ENCODE assay signal across 8 mouse cellular contexts in genomic region chr5:35673086-35673485, GRCm38 (mm10). TPM values are rescaled to one million over a fixed set of nuclear protein-coding genes. Genes with fewer than 3 reads are reported as not detected.
DNase-seq lines count a peak whose midpoint lies in the region; ATAC-seq and TF ChIP-seq lines count a peak whose summit lies in the region.

No protein-coding gene starts in this region.

- TF ChIP-seq EP300 in stomach, postnatal 0 days (optimal IDR thresholded peaks at IDR 0.05) = peak; percentile 7

- no peaks in the 10 kb centered on the region for H3K36me3 ChIP-seq in midbrain, postnatal 0 days (ENCODE audit: insufficient read depth, low read length)
- H3K36me3 ChIP-seq in midbrain, embryonic 15.5 days (replicated peaks) = no peaks in the 10 kb centered on the region
- no peaks in the 10 kb centered on the region for H3K36me3 ChIP-seq in embryonic facial prominence, embryonic 13.5 days
- no peaks in the 10 kb centered on the region for H3K36me3 ChIP-seq in stomach, postnatal 0 days (ENCODE audit: control insufficient read depth, insufficient read depth, low read length)

- H3K27ac ChIP-seq in midbrain, postnatal 0 days (ENCODE audit: low read depth, low read length) = no peak overlapping the region
- no peak overlapping the region for H3K27ac ChIP-seq in midbrain, embryonic 15.5 days
- peak overlapping the region; percentile 29 for H3K27ac ChIP-seq in embryonic facial prominence, embryonic 13.5 days
- peak overlapping the region; percentile 88 for H3K27ac ChIP-seq in stomach, postnatal 0 days (replicated peaks)

- no peaks in the 10 kb centered on the region for H3K9me3 ChIP-seq in midbrain, postnatal 0 days (ENCODE audit: low read length)
- H3K9me3 ChIP-seq in midbrain, embryonic 15.5 days = no peaks in the 10 kb centered on the region
- no peaks in the 10 kb centered on the region for H3K9me3 ChIP-seq in embryonic facial prominence, embryonic 13.5 days
- H3K9me3 ChIP-seq in stomach, postnatal 0 days (ENCODE audit: control insufficient read depth, low read length) = no peaks in the 10 kb centered on the region

- H3K27me3 ChIP-seq in midbrain, postnatal 0 days (ENCODE audit: insufficient read depth, low read length) = peaks cover 9% of the 10 kb centered on the region
- H3K27me3 ChIP-seq in midbrain, embryonic 15.5 days (replicated peaks) = peaks cover 7% of the 10 kb centered on the region
- H3K27me3 ChIP-seq in embryonic facial prominence, embryonic 13.5 days = peaks cover 14% of the 10 kb centered on the region
- H3K27me3 ChIP-seq in stomach, postnatal 0 days (ENCODE audit: control insufficient read depth, insufficient read depth, low read length) = no peaks in the 10 kb centered on the region; the same call in 1 of the 2 replicates

- ATAC-seq in midbrain, postnatal 0 days (ENCODE audit: low FRiP score) = 0 out of 2 replicates have a peak, but pooled peaks have one; percentile 20
- ATAC-seq in midbrain, embryonic 15.5 days (replicated peaks) = no peak
- ATAC-seq in embryonic facial prominence, embryonic 13.5 days (ENCODE audit: insufficient number of reproducible peaks, insufficient read depth, low FRiP score, low TSS enrichment, low read depth) = peak; percentile 29; the same call in 1 of the 2 replicates
- peak; percentile 88 for ATAC-seq in stomach, postnatal 0 days (ENCODE audit: low FRiP score, low TSS enrichment)

- H3K4me3 ChIP-seq in midbrain, postnatal 0 days (ENCODE audit: low read depth, low read length) = no peak overlapping the region
- no peak overlapping the region for H3K4me3 ChIP-seq in midbrain, embryonic 15.5 days
- no peak overlapping the region for H3K4me3 ChIP-seq in embryonic facial prominence, embryonic 13.5 days
- no peak overlapping the region for H3K4me3 ChIP-seq in stomach, postnatal 0 days (ENCODE audit: low read depth, low read length)

- H3K4me2 ChIP-seq in midbrain, postnatal 0 days (ENCODE audit: low read depth, low read length, poor library complexity, severe bottlenecking) = no peak overlapping the region
- H3K4me2 ChIP-seq in midbrain, embryonic 15.5 days = no peak overlapping the region
- no peak overlapping the region for H3K4me2 ChIP-seq in embryonic facial prominence, embryonic 13.5 days
- no peak overlapping the region for H3K4me2 ChIP-seq in stomach, postnatal 0 days (replicated peaks; ENCODE audit: low read depth)

- 0 out of 2 replicates have a peak, but pooled peaks cover 6% of the 10 kb centered on the region for H3K4me1 ChIP-seq in midbrain, postnatal 0 days (ENCODE audit: insufficient read depth, low read length)
- no peaks in the 10 kb centered on the region for H3K4me1 ChIP-seq in midbrain, embryonic 15.5 days
- H3K4me1 ChIP-seq in embryonic facial prominence, embryonic 13.5 days = peaks cover 41% of the 10 kb centered on the region
- H3K4me1 ChIP-seq in stomach, postnatal 0 days (replicated peaks; ENCODE audit: control insufficient read depth, insufficient read depth) = peaks cover 35% of the 10 kb centered on the region

- H3K9ac ChIP-seq in midbrain, postnatal 0 days (replicated peaks; ENCODE audit: low read length, poor library complexity, severe bottlenecking) = no peak overlapping the region
- no peak overlapping the region for H3K9ac ChIP-seq in midbrain, embryonic 15.5 days
- H3K9ac ChIP-seq in embryonic facial prominence, embryonic 13.5 days = no peak overlapping the region; the same call in 1 of the 2 replicates
- H3K9ac ChIP-seq in stomach, postnatal 0 days (ENCODE audit: low read length) = no peak overlapping the region

- intact Hi-C loops in heart, postnatal 25 days (cut with DNase I) = loop anchor here (5.0 kb wide), 1 partner anchor 41 kb away; no protein-coding TSS in a partner anchor

- DNase-seq in midbrain, postnatal 0 days (ENCODE audit: low spot score) = peak; percentile 73
- peak; percentile 85 for DNase-seq in heart, postnatal 25 days (ENCODE audit: low spot score)
- DNase-seq in layer of hippocampus, adult 18-20 months (ENCODE audit: low spot score in 2 of 2) = peak; percentile 20 to 61
- DNase-seq in lung, postnatal 14 days = peak; percentile 81
- peak; percentile 90 for DNase-seq in stomach, postnatal 0 days (ENCODE audit: low spot score)
- no peak for DNase-seq in retina, postnatal 1 day

- no peak for TF ChIP-seq CTCF in midbrain, postnatal 0 days (IDR thresholded peaks at IDR 0.05)
- no peak for TF ChIP-seq CTCF in stomach, postnatal 0 days (IDR thresholded peaks at IDR 0.05; ENCODE audit: low read depth)

- 66% methylated on average over 7 of the region's 7 CpGs for WGBS in midbrain, postnatal 0 days
- 69% methylated on average over 7 of the region's 7 CpGs for WGBS in midbrain, embryonic 15.5 days
- 47% methylated on average over 7 of the region's 7 CpGs for WGBS in embryonic facial prominence, embryonic 13.5 days
- 27% methylated on average over 7 of the region's 7 CpGs for WGBS in stomach, postnatal 0 days

RNA-seq across cellular contexts. Expression of gene Htra3, which starts 6.5 kb away (rescaled TPM):
- total RNA-seq in midbrain, postnatal 0 days (2014; rRNA removed) = 19.9 and 26.3 TPM in 2 replicates
- polyA plus RNA-seq in midbrain, postnatal 0 days (2015; fragmentation: Nextera tagmentation; extraction: Ambion mirVana) = 20.9 and 22.0 TPM in 2 replicates
- 14.9 and 15.2 TPM in 2 replicates for polyA plus RNA-seq in midbrain, embryonic 15.5 days (2015; fragmentation: Nextera tagmentation; extraction: Ambion mirVana)
- polyA plus RNA-seq in embryonic facial prominence, embryonic 13.5 days (2015; fragmentation: Nextera tagmentation; extraction: Ambion mirVana) = 4.6 and 5.0 TPM in 2 replicates
- 100 to 1,000 TPM; 116 to 131 TPM for total RNA-seq in heart, postnatal 25 days (2021)
- total RNA-seq in layer of hippocampus, adult 18-20 months (2021) = 1 to 10 TPM; 7.5 to 7.7 TPM
- polyA plus RNA-seq in stomach, postnatal 0 days (2015; fragmentation: Nextera tagmentation; extraction: Ambion mirVana) = 39.4 and 47.5 TPM in 2 replicates

Comparison
In these comparisons a context has a peak if more than half of its experiments do, and no peak if none do; other contexts are left out.
1. H3K27ac ChIP-seq: peak in embryonic facial prominence, embryonic 13.5 days (single experiment) and stomach, postnatal 0 days (single experiment); none in midbrain, postnatal 0 days (single experiment) and midbrain, embryonic 15.5 days (single experiment).